Mouse (Mus musculus) lung, embryonic 14.5 days (tissue): ENCODE data around the gene Ubxn11. TPM values are rescaled to one million over a fixed set of nuclear protein-coding genes. Genes with fewer than 3 reads are reported as not detected.

Experiments
- ATAC-seq: fragments of 200-750 bp; cut with Nextera tagmentation; 2 replicates; pipeline ENCODE4 v1.8.0; 2017; ENCODE audit warnings: mild to moderate bottlenecking, moderate TSS enrichment, moderate library complexity; ENCODE audit not compliant: insufficient read depth
- DNase-seq: peaks from one replicate; pipeline ENCODE4 v3.0.0-alpha.2; 2015
- H3K27ac ChIP-seq: fragments of 300-500 bp; sonication (generic); 2 replicates; pipeline ENCODE4 v1.5.1; 2014; ENCODE audit warnings: low read depth, mild to moderate bottlenecking, moderate library complexity
- H3K27me3 ChIP-seq: fragments of 300-500 bp; sonication (generic); 2 replicates; pipeline ENCODE4 v1.6.1; 2014; ENCODE audit warnings: low read length, control low read depth; ENCODE audit not compliant: insufficient read depth
- H3K36me3 ChIP-seq: fragments of 300-500 bp; sonication (generic); 2 replicates; pipeline ENCODE4 v1.6.1; 2014; ENCODE audit warnings: control low read depth; ENCODE audit not compliant: insufficient read depth
- H3K4me1 ChIP-seq: fragments of 300-500 bp; sonication (generic); 2 replicates; pipeline ENCODE4 v1.6.1; 2014; ENCODE audit warnings: antibody characterized with exemption, control low read depth; ENCODE audit not compliant: insufficient read depth
- H3K4me2 ChIP-seq: fragments of 300-500 bp; sonication (generic); 2 replicates; pipeline ENCODE4 v1.6.1; 2014; ENCODE audit warnings: mild to moderate bottlenecking
- H3K4me3 ChIP-seq: fragments of 300-500 bp; sonication (generic); 2 replicates; pipeline ENCODE4 v1.5.1; 2014; ENCODE audit warnings: low read depth, low read length
- H3K9ac ChIP-seq: fragments of 300-500 bp; sonication (generic); 2 replicates; pipeline ENCODE4 v1.6.1; 2014
- H3K9me3 ChIP-seq: fragments of 300-500 bp; sonication (generic); 2 replicates; pipeline ENCODE4 v1.6.1; 2016; ENCODE audit warnings: low read depth, low read length, control low read depth
- CTCF ChIP-seq: IDR thresholded peaks from 2 replicates; pipeline ENCODE4 v1.5.1; 2016; ENCODE audit warnings: antibody characterized with exemption, low read depth
- WGBS: fragments of 180-500 bp; shearing (Covaris S2); extraction: QIAGEN DNeasy Blood & Tissue Kit; methylation state at CpG from one replicate; pipeline ENCODE4 v1.1.7; 2014; 5-methylcytosine and 5-hydroxymethylcytosine counted together
- polyA plus RNA-seq: library from polyadenylated mRNA; unstranded; fragments of >200 nt; fragmentation: Nextera tagmentation; extraction: Ambion mirVana; gene quantifications from 2 replicates; pipeline ENCODE4 v1.2.1, GENCODE M21; 2014

Gene Ubxn11
- polyA plus RNA-seq, 1 experiment from 2014 or later, result 6.8 TPM

DNA sequence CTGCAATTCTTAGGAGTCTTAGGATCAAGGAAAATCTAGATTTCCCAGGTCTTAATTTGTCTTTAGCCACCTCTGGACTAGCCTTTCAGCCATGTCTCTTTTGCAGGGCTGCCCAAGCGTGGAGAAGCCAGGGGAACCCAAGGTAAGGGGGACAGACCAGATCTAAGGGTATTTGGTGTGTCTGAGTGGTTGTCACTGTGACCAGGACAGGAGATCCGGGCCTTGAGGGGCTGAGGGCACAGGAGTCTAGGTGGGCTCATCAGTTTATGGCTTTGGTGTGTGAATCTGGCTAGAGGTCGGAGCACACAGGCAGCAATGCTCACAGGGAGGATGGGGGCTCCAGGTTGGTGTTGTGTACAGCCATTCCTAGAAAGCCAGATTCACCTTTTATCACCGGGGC is 21.7 kb upstream of the Ubxn11 start:
- ATAC-seq, result no peak
- Histone ChIP-seq H3K9ac (no peak overlapping the region), H3K36me3 (no peaks in the 10 kb centered on the region), H3K27me3 (0 out of 2 replicates have a peak, but pooled peaks cover 3% of the 10 kb centered on the region), H3K27ac (no peak overlapping the region), H3K4me3 (no peak overlapping the region), H3K4me1 (no peaks in the 10 kb centered on the region), H3K9me3 (no peaks in the 10 kb centered on the region), H3K4me2 (no peak overlapping the region)
- DNase-seq, result no peak
- WGBS, result 78% methylated on average over 4 of the region's 4 CpGs
- no peak for TF ChIP-seq CTCF

DNA sequence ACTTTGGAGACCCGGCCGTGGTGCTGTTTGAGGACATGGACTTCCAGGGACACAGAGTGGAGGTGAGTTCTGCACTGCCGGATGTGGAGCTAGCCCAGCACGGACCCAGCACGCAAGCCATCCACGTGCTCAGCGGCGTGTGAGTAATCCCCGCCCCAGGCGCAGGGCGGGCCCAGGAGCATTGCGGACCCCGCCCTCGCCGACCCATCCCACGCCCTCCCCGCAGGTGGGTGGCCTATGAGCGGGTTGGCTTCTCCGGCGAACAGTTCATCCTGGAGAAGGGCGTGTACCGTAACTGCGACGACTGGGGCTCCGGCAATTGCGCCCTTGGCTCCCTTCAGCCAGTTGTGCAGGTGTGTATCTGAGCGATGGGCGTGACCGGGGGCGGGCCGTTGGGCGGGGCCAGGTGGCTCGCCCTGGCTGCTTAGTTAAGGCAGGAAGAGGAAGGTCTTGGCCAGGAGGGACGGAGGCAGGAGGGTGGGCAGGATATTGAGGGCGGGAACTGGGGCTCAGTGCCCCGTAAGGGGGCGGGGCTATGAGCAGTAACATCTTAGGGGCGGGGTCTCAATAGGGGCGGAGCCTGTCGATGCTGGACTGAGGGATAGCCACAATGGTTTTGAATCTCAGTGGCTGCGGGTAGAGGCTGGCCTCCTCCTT is 20.5 kb upstream of the Ubxn11 start:
- H3K4me3 ChIP-seq, result peak overlapping the region; percentile 42
- 0% methylated on average over 41 of the region's 41 CpGs for WGBS
- no peak overlapping the region for H3K9ac ChIP-seq
- peak; percentile 88 for ATAC-seq
- H3K9me3 ChIP-seq, result no peaks in the 10 kb centered on the region
- no peak for TF ChIP-seq CTCF
- H3K4me1 ChIP-seq, result no peaks in the 10 kb centered on the region
- H3K4me2 ChIP-seq, result peak overlapping the region; percentile 75
- no peaks in the 10 kb centered on the region for H3K36me3 ChIP-seq
- DNase-seq, result peak; percentile 86
- H3K27me3 ChIP-seq, result 0 out of 2 replicates have a peak, but pooled peaks cover 3% of the 10 kb centered on the region
- no peak overlapping the region for H3K27ac ChIP-seq

DNA sequence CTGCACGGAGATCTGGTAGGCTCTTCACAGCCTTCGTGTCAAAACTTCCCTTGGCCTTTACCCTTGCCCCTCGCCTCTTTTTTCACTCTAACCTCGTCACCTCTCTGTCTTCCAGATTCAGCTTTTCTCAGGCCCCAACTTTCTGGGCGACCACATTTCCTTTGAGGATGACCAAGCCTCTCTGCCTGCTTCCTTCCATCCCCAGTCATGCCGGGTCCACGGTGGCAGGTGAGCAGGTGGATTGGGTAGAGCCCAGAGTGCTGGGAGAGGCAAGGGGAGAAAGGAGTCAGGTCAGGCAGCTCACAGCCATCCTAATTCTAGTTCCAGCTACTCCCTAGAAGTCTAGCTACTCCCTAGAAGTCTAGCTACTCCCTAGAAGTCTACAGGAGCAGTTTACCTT is 19.9 kb upstream of the Ubxn11 start:
- peak overlapping the region; percentile 75 for H3K4me2 ChIP-seq
- no peaks in the 10 kb centered on the region for H3K4me1 ChIP-seq
- 0 out of 2 replicates have a peak overlapping the region, but pooled peaks have one; percentile 2 for H3K9ac ChIP-seq
- H3K4me3 ChIP-seq, result peak overlapping the region; percentile 42
- DNase-seq (no peak), ATAC-seq (no peak)
- H3K27me3 ChIP-seq, result 0 out of 2 replicates have a peak, but pooled peaks cover 3% of the 10 kb centered on the region
- H3K27ac ChIP-seq, result no peak overlapping the region
- no peak for TF ChIP-seq CTCF
- no peaks in the 10 kb centered on the region for H3K36me3 ChIP-seq
- 15% methylated on average over 7 of the region's 7 CpGs for WGBS
- no peaks in the 10 kb centered on the region for H3K9me3 ChIP-seq

GRCm38 (mm10) chr4:134084999-134085398 is 17.4 kb upstream of the Ubxn11 start:
- DNase-seq, result no peak
- no peaks in the 10 kb centered on the region for H3K36me3 ChIP-seq
- H3K9ac ChIP-seq, result no peak overlapping the region
- no peak for ATAC-seq
- no peak overlapping the region for H3K4me2 ChIP-seq
- 88% methylated on average over 4 of the region's 4 CpGs for WGBS
- 0 out of 2 replicates have a peak, but pooled peaks cover 3% of the 10 kb centered on the region for H3K27me3 ChIP-seq
- no peak overlapping the region for H3K27ac ChIP-seq
- no peaks in the 10 kb centered on the region for H3K9me3 ChIP-seq
- H3K4me1 ChIP-seq, result no peaks in the 10 kb centered on the region
- peak; percentile 30; the same call in 1 of the 2 replicates for TF ChIP-seq CTCF
- no peak overlapping the region for H3K4me3 ChIP-seq

- peak; percentile 89 for TF ChIP-seq CTCF
- no peak overlapping the region for H3K4me3 ChIP-seq
- no peaks in the 10 kb centered on the region for H3K9me3 ChIP-seq
- no peak overlapping the region for H3K27ac ChIP-seq
- no peaks in the 10 kb centered on the region for H3K36me3 ChIP-seq
- no peak overlapping the region for H3K9ac ChIP-seq
- DNase-seq (peak; percentile 71), ATAC-seq (0 out of 2 replicates have a peak, but pooled peaks have one; percentile 65)
- H3K4me1 ChIP-seq, result no peaks in the 10 kb centered on the region
- 31% methylated on average over 7 of the region's 7 CpGs for WGBS
- H3K27me3 ChIP-seq, result no peaks in the 10 kb centered on the region
- no peak overlapping the region for H3K4me2 ChIP-seq
Measured at GRCm38 (mm10) chr4:134087412-134087811, 15.0 kb upstream of the Ubxn11 start.

DNA sequence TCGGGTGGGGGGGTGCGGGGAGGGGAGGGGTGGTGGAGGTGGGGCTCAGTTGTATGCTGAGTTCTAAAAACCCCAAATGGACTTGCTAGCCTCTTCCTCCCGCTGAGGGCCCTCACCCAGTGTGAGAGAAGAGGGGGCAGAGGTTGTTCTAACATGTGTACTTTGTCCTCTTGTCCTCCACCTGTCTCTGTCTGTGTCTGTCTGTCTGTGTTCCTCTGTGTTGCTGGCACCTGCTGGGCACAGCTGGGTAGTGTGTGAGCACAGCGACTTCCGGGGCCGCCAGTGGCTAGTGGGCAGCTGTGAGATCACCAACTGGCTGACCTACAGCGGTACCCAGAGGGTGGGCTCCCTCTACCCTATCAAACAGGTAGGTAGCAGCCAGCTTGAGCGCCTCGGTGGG is 13.3 kb upstream of the Ubxn11 start:
- Histone ChIP-seq H3K4me2 (no peak overlapping the region), H3K9me3 (no peaks in the 10 kb centered on the region), H3K27me3 (no peaks in the 10 kb centered on the region), H3K27ac (no peak overlapping the region), H3K4me1 (no peaks in the 10 kb centered on the region), H3K36me3 (no peaks in the 10 kb centered on the region), H3K9ac (no peak overlapping the region), H3K4me3 (no peak overlapping the region)
- WGBS, result 71% methylated on average over 9 of the region's 9 CpGs
- no peak for TF ChIP-seq CTCF
- DNase-seq (no peak), ATAC-seq (no peak)

DNA sequence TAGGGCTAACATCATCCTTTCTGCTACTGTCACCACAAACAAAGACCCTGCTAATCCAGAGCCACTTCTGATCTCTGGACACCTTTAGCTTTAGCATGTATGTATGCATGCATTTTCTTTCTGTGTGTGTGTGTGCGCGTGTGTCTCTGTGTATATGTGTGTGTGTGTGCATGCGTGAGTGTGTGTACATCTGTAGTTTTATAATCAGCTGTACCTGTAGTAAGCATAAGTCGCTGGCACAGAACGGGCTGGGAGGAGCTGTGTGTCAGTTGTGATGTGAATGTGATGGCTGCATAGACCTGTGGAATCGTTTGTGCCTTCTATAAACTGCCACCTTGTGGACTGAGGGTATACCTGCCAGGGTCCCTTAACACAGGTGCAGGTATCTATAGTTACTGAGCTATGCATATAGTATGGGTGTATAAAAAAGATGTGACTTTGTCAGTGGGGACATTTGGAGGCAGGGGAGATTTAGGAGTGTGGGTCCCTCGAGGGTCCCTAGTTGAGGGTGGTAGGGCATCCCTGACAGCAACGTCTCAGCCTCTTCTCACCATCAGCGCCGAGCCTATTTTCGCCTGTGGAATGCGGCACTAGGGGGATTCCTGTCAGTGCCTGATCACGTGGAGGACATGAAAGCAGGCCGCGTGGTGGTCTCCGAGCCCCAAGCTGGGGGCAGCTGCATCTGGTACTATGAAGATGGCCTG is 11.7 kb upstream of the Ubxn11 start:
- Histone ChIP-seq H3K4me1 (no peaks in the 10 kb centered on the region), H3K27ac (no peak overlapping the region), H3K9ac (no peak overlapping the region), H3K4me3 (no peak overlapping the region), H3K9me3 (no peaks in the 10 kb centered on the region), H3K4me2 (no peak overlapping the region), H3K27me3 (no peaks in the 10 kb centered on the region), H3K36me3 (no peaks in the 10 kb centered on the region)
- ATAC-seq (no peak), DNase-seq (no peak)
- TF ChIP-seq CTCF, result no peak
- WGBS, result 68% methylated on average over 16 of the region's 16 CpGs
